Mouse (Mus musculus) cerebellum, postnatal 10 days (tissue): ENCODE measurements around the gene Ppp1r32.

Source experiments
- DNase-seq, 2 experiments: peaks; one replicate each; pipeline ENCODE4 v3.0.0; 2021; ENCODE audit warnings: mixed read lengths in 2 of 2

Gene Ppp1r32

GRCm38 (mm10) chr19:10457484-10457800, 25.3 kb downstream of the Ppp1r32 start:
- peak; percentile 73 to 85 for DNase-seq

GRCm38 (mm10) chr19:10456752-10457483, 25.8 kb downstream of the Ppp1r32 start, which contains the start of gene Lrrc10b:
Lrrc10b (minus strand) TSS chr19:10457473.
- DNase-seq, result peak; percentile 63 to 67

GRCm38 (mm10) chr19:10455437-10455806, 27.3 kb downstream of the Ppp1r32 start:
- DNase-seq, result no peak

GRCm38 (mm10) chr19:10454718-10455436, 27.9 kb downstream of the Ppp1r32 start:
- DNase-seq, result no peak

GRCm38 (mm10) chr19:10449708-10450107, 33.0 kb downstream of the Ppp1r32 start:
- peak; percentile 85 to 91 for DNase-seq

- DNase-seq, result peak in 1 of 2 experiments; percentile 13
Measured at GRCm38 (mm10) chr19:10449190-10449589, 33.5 kb downstream of the Ppp1r32 start.

GRCm38 (mm10) chr19:10448275-10448674, 34.5 kb downstream of the Ppp1r32 start:
- DNase-seq, result no peak

- no peak for DNase-seq
Measured at GRCm38 (mm10) chr19:10444685-10445369, 37.9 kb downstream of the Ppp1r32 start.

GRCm38 (mm10) chr19:10437521-10437920, 45.2 kb downstream of the Ppp1r32 start:
- peak in 1 of 2 experiments; percentile 41 for DNase-seq

- peak in 1 of 2 experiments; percentile 26 for DNase-seq
Measured at GRCm38 (mm10) chr19:10436726-10437125, 46.0 kb downstream of the Ppp1r32 start.

GRCm38 (mm10) chr19:10435908-10436307, 46.8 kb downstream of the Ppp1r32 start:
- DNase-seq, result peak; percentile 86 to 89

GRCm38 (mm10) chr19:10434927-10435326, 47.8 kb downstream of the Ppp1r32 start:
- DNase-seq, result no peak

GRCm38 (mm10) chr19:10433879-10434540, 48.7 kb downstream of the Ppp1r32 start:
- peak; percentile 66 to 77 for DNase-seq

GRCm38 (mm10) chr19:10433225-10433624, 49.5 kb downstream of the Ppp1r32 start:
- peak in 1 of 2 experiments; percentile 17 for DNase-seq

- DNase-seq, result peak; percentile 70 to 77
Measured at GRCm38 (mm10) chr19:10431841-10432240, 50.9 kb downstream of the Ppp1r32 start.

- no peak for DNase-seq
Measured at GRCm38 (mm10) chr19:10431410-10431809, 51.3 kb downstream of the Ppp1r32 start.

- peak in 1 of 2 experiments; percentile 45 for DNase-seq
Measured at GRCm38 (mm10) chr19:10429371-10429770, 53.4 kb downstream of the Ppp1r32 start.

- no peak for DNase-seq
Measured at GRCm38 (mm10) chr19:10427431-10427830, 55.3 kb downstream of the Ppp1r32 start.

- peak in 1 of 2 experiments; percentile 31 for DNase-seq
Measured at GRCm38 (mm10) chr19:10426793-10427192, 55.9 kb downstream of the Ppp1r32 start.

- peak in 1 of 2 experiments; percentile 36 for DNase-seq
Measured at GRCm38 (mm10) chr19:10426312-10426711, 56.4 kb downstream of the Ppp1r32 start.

- peak in 1 of 2 experiments; percentile 27 for DNase-seq
Measured at GRCm38 (mm10) chr19:10425484-10426270, 57.1 kb downstream of the Ppp1r32 start.

- no peak for DNase-seq
Measured at GRCm38 (mm10) chr19:10424751-10425150, 58.0 kb downstream of the Ppp1r32 start.
